Mouse (Mus musculus): Measurements from ENCODE around the gene Mettl14. TPM values are rescaled to one million over a fixed set of nuclear protein-coding genes. Genes with fewer than 3 reads are reported as not detected.
"Not testable (repeated sequence)": the region's sequence is repeated elsewhere in the genome, so short reads cannot be mapped to it uniquely, and the experiment has no call there.

Gene Mettl14
- polyA plus RNA-seq, 1 experiment from 2014 or later = 20.4 TPM

DNA sequence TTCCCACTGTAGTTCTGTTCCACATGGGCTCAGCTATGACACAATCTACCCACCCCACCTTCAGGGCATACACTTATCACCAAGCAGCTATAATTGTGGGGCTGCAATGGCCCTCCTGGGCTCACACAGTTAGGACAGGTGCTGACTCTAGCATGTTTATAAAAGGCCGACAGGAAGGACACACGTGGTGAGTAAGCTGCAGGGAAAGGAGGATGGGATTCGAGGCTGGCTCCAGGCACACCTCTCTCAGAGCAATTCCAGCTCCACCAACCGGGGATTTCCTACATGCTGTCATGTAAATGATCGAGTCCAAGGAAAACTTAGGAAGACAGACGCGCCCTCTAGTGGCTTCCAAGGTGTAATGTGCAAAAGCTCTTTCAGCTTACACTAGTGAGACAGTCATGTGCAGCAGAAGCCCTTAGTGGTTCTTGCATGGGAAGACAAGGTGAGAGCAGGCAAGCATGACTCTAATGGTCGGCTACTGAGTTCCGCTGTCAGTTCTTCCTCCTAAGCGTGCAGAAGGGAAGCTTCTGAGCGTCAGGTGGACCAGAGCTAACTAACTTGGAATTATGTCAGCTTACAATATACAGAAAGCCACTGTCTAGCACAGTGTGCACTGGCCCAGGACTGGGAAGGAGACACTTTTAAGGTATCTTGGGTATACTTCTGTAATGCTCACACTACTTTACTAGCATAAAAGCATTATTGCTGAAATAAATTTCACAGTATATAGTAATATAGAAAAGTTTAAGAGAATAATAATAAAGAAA lies 14.0 kb downstream of the Mettl14 start:
- DNase-seq = peak; percentile 87
- Histone ChIP-seq H3K9me3 (ENCODE audit: control insufficient read depth, low read length) (no peaks in the 10 kb centered on the region), H3K27me3 (ENCODE audit: control insufficient read depth, insufficient read depth, low read length) (no peaks in the 10 kb centered on the region), H3K4me3 (replicated peaks; ENCODE audit: low read depth, low read length) (no peak overlapping the region), H3K9ac (replicated peaks; ENCODE audit: low read length) (no peak overlapping the region), H3K36me3 (ENCODE audit: control insufficient read depth, insufficient read depth, low read length) (peaks cover 45% of the 10 kb centered on the region), H3K27ac (replicated peaks; ENCODE audit: low read depth, low read length) (no peak overlapping the region), H3K4me1 (ENCODE audit: control insufficient read depth, insufficient read depth, low read length) (no peaks in the 10 kb centered on the region), H3K4me2 (ENCODE audit: low read length) (no peak overlapping the region)
- ATAC-seq (ENCODE audit: low FRiP score, low TSS enrichment) = peak; percentile 58
- WGBS = 34% methylated on average over 11 of the region's 11 CpGs

- no peak overlapping the region for H3K4me3 ChIP-seq (replicated peaks; ENCODE audit: low read depth, low read length)
- no peak overlapping the region for H3K4me2 ChIP-seq (ENCODE audit: low read length)
- no peaks in the 10 kb centered on the region for H3K4me1 ChIP-seq (ENCODE audit: control insufficient read depth, insufficient read depth, low read length)
- H3K27ac ChIP-seq (replicated peaks; ENCODE audit: low read depth, low read length) = no peak overlapping the region
- DNase-seq (no peak), ATAC-seq (ENCODE audit: low FRiP score, low TSS enrichment) (no peak)
- H3K9me3 ChIP-seq (ENCODE audit: control insufficient read depth, low read length) = no peaks in the 10 kb centered on the region
- H3K27me3 ChIP-seq (ENCODE audit: control insufficient read depth, insufficient read depth, low read length) = no peaks in the 10 kb centered on the region
- H3K9ac ChIP-seq (replicated peaks; ENCODE audit: low read length) = no peak overlapping the region
- WGBS = 98% methylated on average over 5 of the region's 5 CpGs
- H3K36me3 ChIP-seq (ENCODE audit: control insufficient read depth, insufficient read depth, low read length) = peaks cover 44% of the 10 kb centered on the region
Observed at GRCm38 (mm10) chr3:123370927-123371326, 15.0 kb downstream of the Mettl14 start.

GRCm38 (mm10) chr3:123369161-123369560 lies 16.7 kb downstream of the Mettl14 start:
- Histone ChIP-seq H3K4me3 (replicated peaks; ENCODE audit: low read depth, low read length) (no peak overlapping the region), H3K4me2 (ENCODE audit: low read length) (no peak overlapping the region), H3K27me3 (ENCODE audit: control insufficient read depth, insufficient read depth, low read length) (no peaks in the 10 kb centered on the region), H3K27ac (replicated peaks; ENCODE audit: low read depth, low read length) (no peak overlapping the region), H3K9me3 (ENCODE audit: control insufficient read depth, low read length) (no peaks in the 10 kb centered on the region), H3K9ac (replicated peaks; ENCODE audit: low read length) (no peak overlapping the region), H3K36me3 (ENCODE audit: control insufficient read depth, insufficient read depth, low read length) (peaks cover 32% of the 10 kb centered on the region), H3K4me1 (ENCODE audit: control insufficient read depth, insufficient read depth, low read length) (no peaks in the 10 kb centered on the region)
- WGBS = 93% methylated on average over 12 of the region's 12 CpGs
- ATAC-seq (ENCODE audit: low FRiP score, low TSS enrichment) = no peak
- DNase-seq = no peak

DNA sequence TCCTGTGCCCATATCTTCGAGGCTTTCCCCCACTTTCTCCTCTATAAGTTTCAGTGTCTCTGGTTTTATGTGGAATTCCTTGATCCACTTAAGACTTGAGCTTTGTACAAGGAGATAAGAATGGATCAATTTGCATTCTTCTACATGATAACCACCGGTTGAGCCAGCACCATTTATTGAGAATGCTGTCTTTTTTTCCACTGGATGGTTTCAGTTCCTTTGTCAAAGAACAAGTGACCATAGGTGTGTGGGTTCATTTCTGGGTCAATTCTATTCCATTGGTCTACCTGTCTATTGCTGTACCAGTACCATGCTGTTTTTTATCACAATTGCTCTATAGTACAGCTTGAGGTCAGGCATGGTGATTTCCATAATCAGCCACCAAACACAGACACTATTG lies 19.1 kb downstream of the Mettl14 start:
- H3K9me3 ChIP-seq (ENCODE audit: control insufficient read depth, low read length); H3K4me1 ChIP-seq (ENCODE audit: control insufficient read depth, insufficient read depth, low read length); H3K9ac ChIP-seq (replicated peaks; ENCODE audit: low read length); H3K4me2 ChIP-seq (ENCODE audit: low read length); DNase-seq; ATAC-seq (ENCODE audit: low FRiP score, low TSS enrichment); H3K27me3 ChIP-seq (ENCODE audit: control insufficient read depth, insufficient read depth, low read length); H3K27ac ChIP-seq (replicated peaks; ENCODE audit: low read depth, low read length); H3K4me3 ChIP-seq (replicated peaks; ENCODE audit: low read depth, low read length): not testable (repeated sequence)
- WGBS = 93% methylated on average over 2 of the region's 2 CpGs
- peaks cover 29% of the 10 kb centered on the region for H3K36me3 ChIP-seq (ENCODE audit: control insufficient read depth, insufficient read depth, low read length)

DNA sequence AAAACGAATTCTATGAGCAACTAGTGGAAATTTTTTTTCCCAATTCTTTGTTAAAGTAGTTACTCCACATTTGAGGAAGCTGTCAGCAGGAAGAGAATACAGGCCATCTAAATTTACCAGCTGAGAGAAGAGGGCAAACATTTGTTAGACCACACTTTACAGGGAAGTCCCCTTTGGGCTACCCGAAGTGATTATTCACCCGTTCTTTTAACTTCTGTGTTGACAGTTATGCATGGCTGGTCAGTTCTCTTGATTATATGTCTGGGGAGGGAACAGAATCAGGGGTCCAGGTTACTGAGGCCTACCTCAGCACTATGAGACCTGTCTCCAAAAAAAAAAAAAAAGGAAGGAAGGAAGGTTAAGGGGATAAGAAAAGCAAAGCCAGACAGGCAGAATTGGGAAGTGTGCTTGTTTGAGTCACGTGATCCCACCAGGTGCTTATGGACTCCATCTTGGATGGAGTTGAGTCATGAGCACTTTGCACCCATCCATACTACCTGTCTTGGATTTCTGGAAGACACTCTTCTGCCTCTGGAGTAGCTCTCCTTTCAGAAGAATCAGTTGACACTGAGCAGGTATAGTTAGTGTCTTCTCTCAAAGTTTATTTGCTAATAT lies 29.4 kb downstream of the Mettl14 start:
- Histone ChIP-seq H3K36me3 (ENCODE audit: control insufficient read depth, insufficient read depth, low read length) (no peaks in the 10 kb centered on the region), H3K27me3 (ENCODE audit: control insufficient read depth, insufficient read depth, low read length) (no peaks in the 10 kb centered on the region), H3K9ac (replicated peaks; ENCODE audit: low read length) (no peak overlapping the region), H3K9me3 (ENCODE audit: control insufficient read depth, low read length) (no peaks in the 10 kb centered on the region), H3K4me3 (replicated peaks; ENCODE audit: low read depth, low read length) (no peak overlapping the region), H3K4me1 (ENCODE audit: control insufficient read depth, insufficient read depth, low read length) (no peaks in the 10 kb centered on the region), H3K27ac (replicated peaks; ENCODE audit: low read depth, low read length) (no peak overlapping the region), H3K4me2 (ENCODE audit: low read length) (no peak overlapping the region)
- ATAC-seq (ENCODE audit: low FRiP score, low TSS enrichment) = no peak
- WGBS = 80% methylated on average over 4 of the region's 4 CpGs
- DNase-seq = no peak

GRCm38 (mm10) chr3:123354388-123354787 lies 31.5 kb downstream of the Mettl14 start:
- H3K9me3 ChIP-seq (ENCODE audit: control insufficient read depth, low read length) = no peaks in the 10 kb centered on the region
- H3K4me3 ChIP-seq (replicated peaks; ENCODE audit: low read depth, low read length) = no peak overlapping the region
- H3K9ac ChIP-seq (replicated peaks; ENCODE audit: low read length) = no peak overlapping the region
- no peak overlapping the region for H3K4me2 ChIP-seq (ENCODE audit: low read length)
- WGBS = 89% methylated on average over 9 of the region's 9 CpGs
- no peaks in the 10 kb centered on the region for H3K4me1 ChIP-seq (ENCODE audit: control insufficient read depth, insufficient read depth, low read length)
- DNase-seq = no peak
- no peaks in the 10 kb centered on the region for H3K27me3 ChIP-seq (ENCODE audit: control insufficient read depth, insufficient read depth, low read length)
- H3K36me3 ChIP-seq (ENCODE audit: control insufficient read depth, insufficient read depth, low read length) = no peaks in the 10 kb centered on the region
- ATAC-seq (ENCODE audit: low FRiP score, low TSS enrichment) = no peak
- no peak overlapping the region for H3K27ac ChIP-seq (replicated peaks; ENCODE audit: low read depth, low read length)

GRCm38 (mm10) chr3:123353661-123354060 lies 32.2 kb downstream of the Mettl14 start:
- 89% methylated on average over 12 of the region's 12 CpGs for WGBS
- no peak overlapping the region for H3K4me3 ChIP-seq (replicated peaks; ENCODE audit: low read depth, low read length)
- no peaks in the 10 kb centered on the region for H3K27me3 ChIP-seq (ENCODE audit: control insufficient read depth, insufficient read depth, low read length)
- H3K9me3 ChIP-seq (ENCODE audit: control insufficient read depth, low read length) = no peaks in the 10 kb centered on the region
- DNase-seq (no peak), ATAC-seq (ENCODE audit: low FRiP score, low TSS enrichment) (no peak)
- H3K9ac ChIP-seq (replicated peaks; ENCODE audit: low read length) = no peak overlapping the region
- H3K4me1 ChIP-seq (ENCODE audit: control insufficient read depth, insufficient read depth, low read length) = no peaks in the 10 kb centered on the region
- H3K4me2 ChIP-seq (ENCODE audit: low read length) = no peak overlapping the region
- no peaks in the 10 kb centered on the region for H3K36me3 ChIP-seq (ENCODE audit: control insufficient read depth, insufficient read depth, low read length)
- no peak overlapping the region for H3K27ac ChIP-seq (replicated peaks; ENCODE audit: low read depth, low read length)

DNA sequence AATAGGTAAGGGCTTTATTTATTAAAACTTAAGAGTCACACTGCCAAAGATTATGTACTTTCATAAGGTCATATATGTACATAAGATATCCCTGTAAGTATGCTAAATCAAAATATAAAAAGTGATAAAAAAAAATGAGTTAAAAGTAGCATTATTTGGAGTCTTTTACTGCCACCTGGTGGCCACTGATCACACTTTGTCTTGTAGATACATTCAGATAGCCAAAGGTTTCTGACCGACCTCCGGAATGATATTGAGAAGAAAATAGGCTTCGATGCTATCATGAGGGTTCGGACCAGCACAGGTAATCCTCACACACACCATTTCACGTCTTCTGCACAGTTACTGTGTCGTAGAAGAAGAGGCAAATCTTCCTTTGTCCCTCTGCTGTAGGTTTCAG lies 32.7 kb downstream of the Mettl14 start:
- no peak overlapping the region for H3K4me3 ChIP-seq (replicated peaks; ENCODE audit: low read depth, low read length)
- H3K4me1 ChIP-seq (ENCODE audit: control insufficient read depth, insufficient read depth, low read length) = no peaks in the 10 kb centered on the region
- DNase-seq = peak; percentile 88
- ATAC-seq (ENCODE audit: low FRiP score, low TSS enrichment) = no peak; the same call in 1 of the 2 replicates
- no peaks in the 10 kb centered on the region for H3K9me3 ChIP-seq (ENCODE audit: control insufficient read depth, low read length)
- no peak overlapping the region for H3K27ac ChIP-seq (replicated peaks; ENCODE audit: low read depth, low read length)
- H3K36me3 ChIP-seq (ENCODE audit: control insufficient read depth, insufficient read depth, low read length) = no peaks in the 10 kb centered on the region
- H3K9ac ChIP-seq (replicated peaks; ENCODE audit: low read length) = no peak overlapping the region
- no peaks in the 10 kb centered on the region for H3K27me3 ChIP-seq (ENCODE audit: control insufficient read depth, insufficient read depth, low read length)
- H3K4me2 ChIP-seq (ENCODE audit: low read length) = no peak overlapping the region
- whole genome bisulfite sequencing = 65% methylated on average over 6 of the region's 6 CpGs

GRCm38 (mm10) chr3:123351519-123351918 lies 34.4 kb downstream of the Mettl14 start:
- Histone ChIP-seq H3K27me3 (ENCODE audit: control insufficient read depth, insufficient read depth, low read length) (no peaks in the 10 kb centered on the region), H3K9me3 (ENCODE audit: control insufficient read depth, low read length) (no peaks in the 10 kb centered on the region), H3K4me3 (replicated peaks; ENCODE audit: low read depth, low read length) (no peak overlapping the region), H3K36me3 (ENCODE audit: control insufficient read depth, insufficient read depth, low read length) (no peaks in the 10 kb centered on the region), H3K27ac (replicated peaks; ENCODE audit: low read depth, low read length) (no peak overlapping the region), H3K4me2 (ENCODE audit: low read length) (no peak overlapping the region), H3K9ac (replicated peaks; ENCODE audit: low read length) (no peak overlapping the region), H3K4me1 (ENCODE audit: control insufficient read depth, insufficient read depth, low read length) (no peaks in the 10 kb centered on the region)
- DNase-seq (no peak), ATAC-seq (ENCODE audit: low FRiP score, low TSS enrichment) (no peak)
- WGBS = 84% methylated on average over 2 of the region's 2 CpGs

Measured in midbrain, embryonic 14.5 days (tissue).